Mouse (Mus musculus) gastrocnemius, adult 18-20 months (tissue): ENCODE data around the gene Med18. TPM values are rescaled to one million over a fixed set of nuclear protein-coding genes. Genes with fewer than 3 reads are reported as not detected.
"Not testable (repeated sequence)": the region's sequence is repeated elsewhere in the genome, so short reads cannot be mapped to it uniquely, and the experiment has no call there.

Source experiments
- DNase-seq: peaks from one replicate; pipeline ENCODE4 v3.0.0; 2021; ENCODE audit warnings: low spot score
- total RNA-seq, 2 experiments: library from RNA; stranded (reverse); gene quantifications; 2 replicates each; pipeline ENCODE4 v1.2.3; 2021

Gene Med18
- total RNA-seq, 2 experiments from 2014 or later = 2.6 TPM

DNA sequence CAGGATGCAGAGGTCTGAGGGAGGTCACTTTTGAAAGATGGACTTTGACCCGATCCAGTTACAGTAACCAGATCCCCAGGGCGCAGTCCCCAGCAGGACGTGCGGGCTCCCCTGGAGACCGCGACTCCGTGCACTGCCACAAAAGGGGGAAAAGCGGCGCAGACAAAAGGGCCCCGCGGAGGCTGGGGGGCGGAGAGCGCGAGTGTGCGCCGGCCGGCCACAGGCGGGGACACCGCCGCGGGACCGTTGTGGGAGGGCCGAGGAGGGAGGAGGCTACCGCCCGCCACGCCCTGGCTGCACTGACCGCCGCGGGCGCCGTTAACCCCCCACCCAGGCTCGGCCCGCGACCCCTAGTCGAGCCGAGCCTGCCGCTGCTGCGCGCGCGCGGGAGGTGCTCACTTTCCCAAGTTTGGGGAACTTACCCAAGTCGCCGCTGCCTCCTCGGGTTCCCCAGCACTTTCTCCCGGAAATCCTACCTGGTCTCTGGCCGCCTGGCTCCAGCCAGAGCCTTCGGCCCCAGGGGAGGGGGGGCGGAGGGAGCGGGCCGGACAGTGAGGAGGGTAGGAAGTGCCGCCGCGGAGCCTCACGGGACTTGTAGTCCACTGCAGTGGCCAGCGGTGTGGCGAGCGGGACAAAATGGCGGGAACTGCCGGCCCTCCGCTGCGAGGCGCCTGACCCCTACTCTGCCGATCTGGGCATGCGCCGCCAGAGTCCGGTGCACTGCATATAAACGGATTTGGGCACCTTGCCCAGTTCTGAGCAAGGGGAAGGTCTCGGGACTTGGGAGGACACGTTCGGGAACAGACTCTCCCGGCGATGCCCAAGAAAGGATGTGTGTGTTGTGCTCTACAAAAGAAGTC is 41.6 kb downstream of the Med18 start, which contains the start of gene Phactr4:
TSS of gene Phactr4 (minus strand) at position 567 of the 860 bp plus-strand sequence.
- peak; percentile 97 for DNase-seq

GRCm38 (mm10) chr4:132421556-132421922 is 42.2 kb downstream of the Med18 start:
- no peak for DNase-seq

DNA sequence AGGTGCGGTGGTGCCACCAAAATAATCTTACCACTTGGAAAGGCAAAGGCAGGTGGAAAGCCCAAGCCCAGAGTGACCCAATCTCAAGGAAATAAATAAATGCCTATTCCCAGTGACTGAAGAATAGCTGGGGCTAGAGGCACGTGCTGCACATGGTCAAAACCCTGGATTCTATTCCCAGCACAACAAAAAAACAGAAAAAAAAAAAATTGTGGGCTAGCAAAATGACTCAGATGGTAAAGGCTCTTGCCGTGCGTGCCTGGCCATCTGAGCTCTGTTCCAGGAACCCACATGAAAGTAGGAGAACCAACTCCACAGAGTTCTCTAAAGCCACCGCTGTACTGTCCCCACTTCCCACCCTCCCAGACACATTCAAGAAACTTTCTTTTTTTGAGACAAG is 43.2 kb downstream of the Med18 start:
- DNase-seq = no peak

DNA sequence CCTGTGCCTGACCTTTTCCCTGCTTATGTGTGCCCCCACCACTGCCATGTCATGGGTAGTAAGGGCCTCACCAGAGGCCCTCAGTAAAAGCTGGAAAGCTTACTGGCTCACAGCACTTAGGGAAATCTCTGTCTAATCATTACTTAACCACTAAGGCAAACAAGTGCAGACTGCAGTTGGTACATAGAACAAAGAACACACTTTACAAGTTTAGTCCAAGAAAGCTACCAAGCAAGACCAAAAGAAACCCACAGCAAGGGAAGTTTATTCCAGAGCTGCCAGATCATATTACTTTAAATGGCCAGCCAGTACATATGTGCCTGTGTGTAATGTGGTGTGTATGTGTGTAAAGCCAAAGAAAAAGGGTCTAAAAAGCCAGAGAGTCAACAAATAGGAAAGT is 47.8 kb downstream of the Med18 start:
- no peak for DNase-seq

- DNase-seq = not testable (repeated sequence)
Measured at GRCm38 (mm10) chr4:132413257-132413656, 50.5 kb downstream of the Med18 start.

DNA sequence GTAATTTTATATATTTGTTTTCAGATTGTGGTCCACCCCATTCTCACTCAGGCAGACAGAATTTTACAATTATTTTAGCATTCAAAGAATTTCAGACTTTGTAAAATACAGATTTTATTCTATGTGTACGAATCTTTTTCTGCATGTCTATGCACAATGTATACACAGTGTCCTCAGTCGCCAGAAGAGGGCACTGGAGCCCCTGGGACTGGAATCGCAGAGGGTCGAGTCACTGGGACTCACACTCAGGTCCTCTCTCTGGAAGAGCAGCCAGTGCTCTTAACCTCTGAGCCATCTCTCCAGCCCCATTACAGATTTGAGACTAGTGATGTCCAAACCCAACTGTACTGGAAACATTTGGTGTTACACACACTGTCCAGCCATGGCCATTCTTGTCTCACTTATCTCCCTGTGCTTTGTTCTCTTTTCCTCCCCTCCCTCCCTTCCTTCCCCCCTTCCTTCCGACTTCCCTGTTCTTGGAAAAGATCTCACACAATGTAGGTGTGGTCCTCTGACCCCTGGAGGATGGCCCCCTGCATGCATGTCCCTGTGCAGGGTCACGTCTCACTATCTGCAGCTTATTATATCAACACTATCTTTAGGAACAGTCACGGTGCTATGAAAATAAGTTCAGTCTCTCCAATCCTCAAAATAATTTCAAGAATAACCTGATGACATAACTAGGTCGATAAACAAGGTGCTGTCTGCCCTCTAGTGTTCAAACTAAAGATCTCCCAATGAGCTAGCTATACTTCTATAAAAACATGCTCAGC is 52.2 kb downstream of the Med18 start:
- DNase-seq = peak; percentile 27

GRCm38 (mm10) chr4:132409587-132410229 is 54.0 kb downstream of the Med18 start:
- no peak for DNase-seq

Other genes starting within 250 kb of the Med18 start
- gene Gmeb1, start 202.3 kb downstream of the Med18 start, total RNA-seq = 1 to 10 TPM; 6.7 to 8.0 TPM
- gene Taf12, start 189.5 kb downstream of the Med18 start, total RNA-seq = 10 to 100 TPM; 34.4 to 37.3 TPM
- under 1 TPM in 1 of 2 experiments, not detected in 1; 0.31 TPM for gene Rab42, start 160.5 kb downstream of the Med18 start, total RNA-seq
- gene Trnau1ap, start 134.4 kb downstream of the Med18 start, total RNA-seq = 10 to 100 TPM in 1 of 2 experiments, 1 to 10 TPM in 1; 9.9 to 11.4 TPM
- gene Rcc1, start 110.3 kb downstream of the Med18 start, total RNA-seq = 1 to 10 TPM; 5.6 to 7.7 TPM
- gene Phactr4, start 41.4 kb downstream of the Med18 start, total RNA-seq = 10 to 100 TPM; 12.8 to 13.7 TPM
- 1 to 10 TPM; 2.1 to 2.5 TPM for gene Sesn2, start 46.6 kb upstream of the Med18 start, total RNA-seq
- gene Atpif1, start 69.7 kb upstream of the Med18 start, total RNA-seq = 10 to 100 TPM; 55.5 to 59.0 TPM
- 10 to 100 TPM; 53.7 to 63.2 TPM for gene Dnajc8, start 71.6 kb upstream of the Med18 start, total RNA-seq
- 1 to 10 TPM in 1 of 2 experiments, under 1 TPM in 1; 0.39 to 1.1 TPM for gene Ptafr, start 100.1 kb upstream of the Med18 start, total RNA-seq
- gene Eya3, start 175.1 kb upstream of the Med18 start, total RNA-seq = 10 to 100 TPM; 11.7 to 13.4 TPM